Mouse (Mus musculus) cerebellum, adult 9-11 months (tissue): ENCODE measurements at regions not wholly inside any gene's neighbourhood (a gene's known extent, or its start where the extent isn't known, plus 50 kb on each side); places are given as distances from the start of the nearest gene placed in this dataset.

Experiments used
- DNase-seq: peaks from one replicate; pipeline ENCODE4 v3.0.0; 2022

GRCm38 (mm10) chr13:20661243-20661642 lies 132.7 kb upstream of the Aoah start:
- no peak for DNase-seq

- no peak for DNase-seq
These were observed 115.2 kb upstream of the Aoah start for GRCm38 (mm10) chr13:20678754-20679153.

DNA sequence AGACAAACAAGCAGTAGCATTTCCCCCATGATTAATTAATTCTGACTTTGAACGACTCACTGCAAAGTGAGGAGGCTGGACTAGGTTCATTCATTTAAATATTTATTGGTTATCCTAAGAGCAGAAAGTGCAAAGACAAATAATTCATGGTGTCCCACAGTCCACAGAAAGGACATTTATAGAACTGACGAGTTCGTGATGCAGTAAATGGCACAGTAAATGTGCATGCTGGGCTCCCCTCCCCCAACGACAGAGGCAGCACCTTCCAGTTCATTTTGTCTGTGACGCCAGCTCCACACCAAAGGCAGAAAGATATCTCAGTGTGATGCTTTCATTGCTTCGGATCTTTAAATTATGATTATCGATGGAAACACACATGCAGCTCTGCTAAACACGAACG lies 107.0 kb upstream of the Aoah start:
- DNase-seq = no peak

- no peak for DNase-seq
These were observed 106.5 kb upstream of the Aoah start for GRCm38 (mm10) chr13:20687453-20687852.

DNA sequence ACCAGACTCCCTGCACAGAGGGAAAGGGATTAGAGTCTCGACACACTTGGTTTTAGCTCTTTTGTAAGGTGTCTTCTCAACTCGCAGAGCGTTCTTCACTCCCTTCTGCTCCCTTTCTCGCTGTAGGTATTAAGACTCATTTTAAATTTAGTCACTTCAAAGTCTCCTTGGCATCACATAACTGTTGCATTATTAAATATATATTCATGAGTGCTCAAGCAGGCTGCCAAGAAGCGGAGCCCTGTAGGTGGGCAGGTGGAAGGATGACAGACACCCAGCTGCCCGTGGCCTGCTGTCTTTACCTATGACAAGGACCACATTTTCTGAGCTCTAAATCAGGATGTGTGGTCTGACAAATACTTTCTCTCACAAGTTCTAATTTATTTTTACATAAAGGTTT lies 82.4 kb upstream of the Aoah start:
- no peak for DNase-seq

GRCm38 (mm10) chr13:20723326-20724120 lies 70.4 kb upstream of the Aoah start:
- no peak for DNase-seq

DNA sequence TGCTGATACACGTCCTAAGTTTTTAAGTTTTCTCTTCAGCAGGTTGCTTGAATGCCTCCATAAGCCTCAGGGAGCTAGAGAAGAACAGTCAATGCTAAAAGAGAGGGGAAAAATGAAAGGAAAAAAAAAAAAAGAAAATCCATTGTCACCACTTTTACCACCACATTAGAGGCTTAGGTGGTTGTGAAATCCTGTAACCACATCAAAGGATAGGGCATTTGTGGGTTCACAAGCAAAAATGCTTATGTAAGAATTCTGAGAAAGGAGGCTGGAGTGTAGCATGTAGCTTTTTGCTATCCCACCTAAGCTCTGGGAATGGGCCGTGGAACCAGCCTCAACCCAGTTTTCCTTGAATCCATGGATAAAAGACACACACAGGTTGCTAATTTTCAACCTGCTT lies 69.5 kb upstream of the Aoah start:
- no peak for DNase-seq

DNA sequence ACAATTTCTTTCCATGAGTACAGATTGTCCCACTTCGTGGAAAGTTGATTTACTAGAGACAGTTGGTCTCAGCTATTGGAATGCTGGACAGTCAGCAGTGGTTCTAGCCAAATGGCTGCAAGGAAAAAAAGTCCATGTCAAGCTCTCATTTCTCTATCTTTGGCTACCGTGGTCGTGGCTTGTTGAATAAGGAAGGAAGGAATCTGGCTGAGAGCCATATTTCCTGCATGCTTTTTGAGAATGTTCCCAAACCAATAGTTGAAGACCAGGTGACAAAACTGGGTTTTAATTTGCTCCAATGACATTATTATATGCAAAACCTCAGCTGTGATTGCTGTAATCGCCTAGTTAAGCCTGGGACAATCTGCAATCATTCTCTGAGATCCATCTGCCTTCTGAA lies 68.4 kb upstream of the Aoah start:
- DNase-seq = peak; percentile 2

DNA sequence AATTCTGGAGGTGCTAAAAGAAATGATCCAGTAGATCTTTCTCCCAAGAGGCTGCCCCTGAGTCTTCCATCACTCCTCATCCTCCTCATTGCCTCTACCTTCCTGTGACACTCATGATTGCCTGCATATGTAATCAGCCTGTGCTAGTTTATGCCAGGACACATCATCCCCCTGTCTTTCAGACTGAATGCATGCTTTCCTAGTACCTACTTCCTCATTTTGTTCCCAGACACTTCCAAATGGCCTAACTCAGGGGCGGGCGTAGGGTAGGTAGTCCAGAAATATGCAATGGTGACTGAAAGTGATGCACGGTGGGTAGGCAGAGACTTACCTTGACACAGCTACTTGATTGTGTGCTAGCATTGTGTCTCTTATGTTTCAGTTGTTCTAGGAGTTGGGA lies 65.8 kb upstream of the Aoah start:
- no peak for DNase-seq

DNA sequence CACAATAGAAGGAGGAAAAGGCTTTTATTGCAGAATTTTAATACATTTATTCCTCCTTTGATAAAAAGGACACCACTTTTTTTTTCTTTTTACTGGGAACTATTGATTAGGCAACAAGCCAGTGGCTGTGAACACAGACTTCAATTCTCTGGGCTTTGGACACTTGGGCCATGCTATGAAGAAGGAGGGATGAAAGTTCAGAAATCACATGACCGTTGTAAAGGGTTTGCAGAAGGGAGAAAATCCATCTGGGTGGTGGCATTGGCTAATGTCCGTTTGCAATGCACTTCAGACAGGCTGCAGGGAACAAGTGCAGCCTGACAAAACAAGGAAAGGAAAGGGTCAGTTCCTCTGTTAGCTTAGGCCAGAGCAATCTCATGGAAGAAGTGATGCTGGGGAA lies 60.9 kb upstream of the Aoah start:
- no peak for DNase-seq

DNA sequence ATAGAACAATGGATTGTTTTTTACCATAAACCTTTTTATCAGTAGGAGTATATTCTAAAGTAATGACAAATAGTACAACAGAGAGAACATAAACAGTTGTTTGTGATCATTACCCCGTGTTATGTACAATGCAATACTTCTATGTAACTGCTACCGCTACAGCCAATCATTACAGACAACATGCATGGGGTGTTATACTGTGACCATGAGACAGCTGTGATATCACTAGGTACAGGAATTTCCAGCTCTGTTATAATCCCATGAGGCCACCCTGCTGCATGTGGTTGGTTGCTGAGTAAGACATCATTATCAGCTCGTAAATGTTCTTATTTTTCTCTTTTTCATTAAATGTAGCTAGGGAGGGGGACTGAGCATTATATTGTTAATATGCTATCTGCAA lies 59.6 kb upstream of the Aoah start:
- no peak for DNase-seq

DNA sequence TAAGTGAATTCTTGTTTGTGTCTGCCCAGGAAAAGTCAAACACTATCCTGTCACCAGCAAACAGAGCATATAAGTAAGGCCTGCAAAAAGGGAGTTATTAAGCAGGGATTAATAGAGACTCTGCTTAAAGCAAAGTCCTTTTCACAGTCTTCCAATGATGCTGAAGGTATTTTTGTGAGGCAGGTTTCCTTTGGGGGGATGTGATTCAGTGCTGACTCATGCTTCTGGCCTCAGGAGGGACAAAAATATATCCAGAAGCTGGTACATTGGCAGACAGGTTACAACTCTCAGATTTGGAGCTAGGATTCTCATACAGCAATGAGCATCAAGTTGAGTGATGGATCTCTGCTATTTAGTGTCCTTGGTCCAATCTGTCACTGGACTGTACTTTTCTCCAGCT lies 57.3 kb upstream of the Aoah start:
- no peak for DNase-seq
